Mouse (Mus musculus): ENCODE data around the gene Cd164l2. TPM values are rescaled to one million over a fixed set of nuclear protein-coding genes. Genes with fewer than 3 reads are reported as not detected.

Cd164l2 gene
- 8.6 and 21.6 TPM in 2 replicates for polyA plus RNA-seq (2012; rRNA removed)

DNA sequence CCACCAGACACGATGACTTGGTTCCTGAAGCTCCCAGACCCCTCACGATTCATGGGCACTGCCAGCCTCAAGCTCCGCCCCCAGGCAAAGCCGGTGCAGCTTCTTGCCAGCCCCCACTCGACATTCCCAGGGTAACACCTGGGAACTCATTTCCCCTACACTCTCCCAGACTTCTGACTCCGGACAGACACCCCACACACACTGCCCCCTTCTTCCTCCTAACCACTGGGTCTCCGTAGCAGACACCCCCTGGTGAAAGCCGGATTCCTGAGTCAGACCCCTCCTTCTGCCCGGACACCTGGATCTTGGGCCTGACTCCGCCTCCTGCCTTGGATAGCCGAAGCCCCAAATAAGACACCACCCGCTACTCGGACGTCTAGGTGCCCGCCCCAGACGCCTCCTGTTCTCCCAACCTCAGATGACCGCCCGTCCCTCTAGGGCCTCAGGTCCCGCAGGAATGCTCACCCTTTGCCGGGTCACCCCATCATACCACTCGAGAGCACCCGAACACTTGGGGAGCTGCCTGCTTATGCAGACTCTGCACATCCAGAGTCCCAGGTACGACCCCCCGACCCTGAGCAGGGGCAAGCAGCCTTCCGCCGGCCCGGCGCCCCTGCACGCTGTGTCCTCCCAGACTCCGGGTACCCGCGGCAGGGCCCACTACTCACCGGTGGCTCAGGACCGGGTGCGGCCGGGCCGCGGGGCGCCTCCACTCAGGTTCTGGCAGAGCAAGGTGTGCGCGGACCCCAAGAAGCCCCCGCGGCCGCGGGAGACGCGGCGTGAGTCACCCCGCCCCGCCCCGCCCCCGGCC lies at the start of gene Cd164l2, which contains the start of gene Gpr3:
Cd164l2 (plus strand) TSS at position 381 of the 811 bp plus-strand sequence.
Gpr3 (minus strand) TSS at position 786 of the 811 bp plus-strand sequence.
- no peak for DNase-seq (ENCODE audit: low read depth)

DNA sequence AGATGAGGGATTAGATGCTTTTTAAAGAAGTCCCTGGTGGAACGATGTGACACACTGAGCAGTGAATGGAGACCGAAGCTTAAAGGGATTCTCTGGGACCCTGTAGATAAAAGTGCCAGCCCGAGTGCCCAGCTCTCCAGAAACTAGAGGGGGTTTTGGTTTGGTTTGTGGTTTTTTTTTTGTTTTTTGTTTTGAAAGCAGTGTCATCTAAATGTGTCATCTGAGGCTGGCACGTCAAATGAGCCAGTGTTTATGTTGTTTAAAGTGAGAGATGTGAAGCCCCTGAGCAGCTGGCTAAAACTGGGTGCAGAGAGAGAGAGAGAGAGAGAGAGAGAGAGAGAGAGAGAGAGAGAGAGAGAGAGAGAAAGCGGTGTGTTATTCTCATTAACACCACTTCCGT lies 49.7 kb upstream of the Cd164l2 start:
- DNase-seq (ENCODE audit: low read depth): no peak

DNA sequence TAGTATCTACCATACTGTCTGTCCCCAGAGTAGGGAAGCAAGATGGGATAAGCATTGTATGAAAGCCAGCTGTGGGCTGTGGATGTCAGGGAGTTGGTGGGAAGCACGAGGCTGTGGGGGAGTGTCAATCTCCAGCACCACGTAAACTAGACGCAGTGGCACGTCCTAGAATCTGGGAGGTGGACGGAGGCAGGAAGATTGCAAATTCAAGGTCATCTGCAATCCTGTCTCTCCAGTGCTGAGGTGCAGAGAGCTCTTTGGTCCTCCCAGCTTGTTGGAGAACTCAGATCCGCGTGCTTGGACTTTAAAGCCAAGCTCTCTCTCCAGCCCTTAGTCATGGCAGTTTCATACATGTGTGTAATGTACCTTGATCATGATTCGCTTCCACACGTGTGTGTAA lies 45.2 kb upstream of the Cd164l2 start:
- no peak for DNase-seq (ENCODE audit: low read depth)

DNA sequence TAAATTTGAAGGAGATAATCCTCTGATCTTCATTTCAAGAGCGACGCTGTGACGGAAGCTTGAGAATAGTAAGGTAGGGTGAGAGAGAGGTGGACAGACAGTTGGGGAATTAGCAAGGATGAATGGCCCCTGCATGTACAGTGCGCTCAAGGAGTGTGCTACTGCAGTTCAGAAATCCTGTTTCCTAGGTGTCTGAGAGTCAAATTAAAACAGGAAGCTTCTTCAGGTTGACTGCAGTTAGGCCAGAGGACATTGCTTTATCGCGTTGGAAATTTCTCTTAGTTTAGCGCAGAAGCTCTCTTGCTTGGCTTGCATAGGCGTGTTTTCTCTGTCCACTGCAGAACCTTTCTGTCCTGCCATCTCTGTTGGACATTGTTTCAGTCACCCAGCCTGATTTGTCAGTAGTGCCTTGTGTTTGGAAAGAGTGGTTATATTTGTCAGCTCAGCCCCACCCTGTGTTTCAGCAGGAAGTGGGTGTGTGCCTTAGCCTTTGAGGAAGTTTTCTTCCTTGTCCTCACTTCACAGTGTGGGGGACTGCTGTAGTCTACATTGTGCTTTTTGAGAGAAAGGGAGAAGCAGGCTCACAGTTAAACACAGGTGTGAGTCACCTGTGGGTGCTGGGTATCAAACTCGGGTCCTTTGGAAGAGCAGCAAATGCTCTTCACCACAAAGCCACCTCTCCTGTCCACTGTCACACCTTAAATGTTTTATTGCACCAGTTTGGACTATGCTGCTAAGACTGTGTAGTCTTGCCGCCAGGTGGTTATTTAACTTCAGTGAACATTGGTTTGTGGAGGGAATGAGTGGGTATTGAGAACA lies 42.5 kb upstream of the Cd164l2 start:
- DNase-seq (ENCODE audit: low read depth): no peak

DNA sequence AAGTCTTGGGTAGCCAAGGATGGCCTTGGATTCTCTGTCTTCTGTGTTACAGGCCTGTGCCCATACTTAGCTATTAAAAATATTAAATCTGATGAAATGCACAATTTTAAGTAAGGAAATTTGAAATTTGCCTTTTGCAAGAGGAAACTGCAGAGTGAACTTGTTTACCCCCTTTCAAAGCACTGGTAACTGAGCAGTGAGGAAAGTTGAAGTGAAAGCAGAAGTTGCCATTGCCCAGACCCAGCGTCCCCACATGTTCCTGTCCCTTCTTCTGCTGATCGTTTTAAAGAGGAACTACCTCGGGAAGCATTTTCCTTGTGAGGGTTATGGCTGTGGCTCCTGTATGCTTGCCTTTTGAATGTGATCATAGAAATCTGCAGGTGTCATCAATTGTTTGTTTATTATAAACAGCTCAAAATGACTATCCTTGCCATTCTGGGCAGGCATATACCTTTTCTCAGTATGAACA lies 41.8 kb upstream of the Cd164l2 start:
- no peak for DNase-seq (ENCODE audit: low read depth)

DNA sequence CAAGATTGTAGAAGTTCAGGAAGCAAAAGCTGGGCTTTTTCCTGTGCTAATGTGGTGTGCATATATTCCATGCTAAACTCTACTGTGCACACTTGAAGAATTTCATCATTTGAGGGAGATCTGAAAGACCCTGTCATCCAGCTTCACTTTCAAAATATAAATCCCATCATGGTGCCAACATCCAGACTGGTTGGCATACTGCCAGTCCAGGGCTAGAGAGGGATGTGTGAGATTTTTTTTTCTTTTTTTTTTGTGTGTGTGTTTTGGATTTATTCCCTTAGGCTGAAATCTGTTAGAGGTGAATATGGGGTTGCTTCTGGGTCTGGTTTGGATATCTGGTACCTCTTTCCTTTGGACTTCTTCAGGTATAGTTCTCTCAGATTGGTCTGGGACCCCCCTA lies 41.3 kb upstream of the Cd164l2 start:
- DNase-seq (ENCODE audit: low read depth): no peak

DNA sequence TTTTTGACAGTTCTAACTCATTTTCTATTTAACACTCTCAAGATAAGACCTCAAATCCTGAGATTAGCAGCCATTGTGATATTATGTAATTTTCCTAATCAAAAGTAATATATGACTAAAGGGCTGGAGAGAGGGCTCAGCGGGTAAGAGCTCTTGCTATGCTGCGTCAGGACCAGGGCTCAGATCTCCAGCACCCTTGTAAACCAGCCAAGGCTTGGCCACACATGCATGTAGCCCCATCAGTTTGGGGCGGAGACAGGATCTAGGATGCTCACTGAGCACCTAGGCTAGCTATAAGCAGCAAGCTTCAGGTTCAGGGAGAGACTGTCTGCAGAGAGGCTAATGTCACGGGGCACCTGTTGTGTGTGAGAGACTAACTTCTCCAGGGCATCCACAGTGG lies 39.5 kb upstream of the Cd164l2 start:
- DNase-seq (ENCODE audit: low read depth): no peak

DNA sequence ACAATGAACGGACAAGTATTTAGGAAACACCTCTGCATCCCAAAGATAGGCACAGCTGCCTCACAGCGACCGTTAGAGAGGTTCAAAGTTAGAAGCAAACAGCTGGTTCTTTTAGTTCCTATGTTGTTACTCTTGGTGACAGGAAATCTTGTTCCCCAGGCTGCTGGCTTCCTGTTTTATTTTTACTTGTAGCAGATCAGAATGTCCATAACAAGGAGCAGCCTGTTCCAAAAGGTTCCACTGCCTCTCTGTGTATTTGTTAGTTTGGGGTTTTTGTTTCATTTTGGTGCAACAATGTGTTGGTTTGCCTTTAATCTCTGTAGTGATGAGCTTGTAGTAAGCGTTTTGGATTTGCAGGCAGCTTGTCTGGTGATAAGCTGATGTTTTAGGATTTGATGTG lies 37.6 kb upstream of the Cd164l2 start:
- no peak for DNase-seq (ENCODE audit: low read depth)

DNA sequence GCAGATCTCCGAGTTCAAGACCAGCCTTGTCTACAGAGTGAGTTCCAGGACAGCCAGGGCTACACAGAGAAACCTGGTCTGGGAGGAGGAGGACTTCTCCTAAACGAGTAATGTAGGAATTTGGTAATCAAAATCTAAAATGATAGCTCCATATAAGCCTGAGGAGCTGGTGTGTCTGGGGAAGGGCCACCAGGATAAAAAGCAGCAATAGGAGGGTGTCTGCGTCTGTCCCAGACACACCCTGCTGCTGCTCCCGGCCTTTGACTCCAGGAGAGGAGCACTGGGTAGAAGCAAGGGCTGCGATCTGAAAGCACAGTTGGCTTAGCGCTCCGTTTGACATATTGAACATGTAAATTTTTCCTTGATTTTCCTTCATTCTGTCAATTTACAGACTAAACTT lies 36.7 kb upstream of the Cd164l2 start:
- DNase-seq (ENCODE audit: low read depth): no peak

DNA sequence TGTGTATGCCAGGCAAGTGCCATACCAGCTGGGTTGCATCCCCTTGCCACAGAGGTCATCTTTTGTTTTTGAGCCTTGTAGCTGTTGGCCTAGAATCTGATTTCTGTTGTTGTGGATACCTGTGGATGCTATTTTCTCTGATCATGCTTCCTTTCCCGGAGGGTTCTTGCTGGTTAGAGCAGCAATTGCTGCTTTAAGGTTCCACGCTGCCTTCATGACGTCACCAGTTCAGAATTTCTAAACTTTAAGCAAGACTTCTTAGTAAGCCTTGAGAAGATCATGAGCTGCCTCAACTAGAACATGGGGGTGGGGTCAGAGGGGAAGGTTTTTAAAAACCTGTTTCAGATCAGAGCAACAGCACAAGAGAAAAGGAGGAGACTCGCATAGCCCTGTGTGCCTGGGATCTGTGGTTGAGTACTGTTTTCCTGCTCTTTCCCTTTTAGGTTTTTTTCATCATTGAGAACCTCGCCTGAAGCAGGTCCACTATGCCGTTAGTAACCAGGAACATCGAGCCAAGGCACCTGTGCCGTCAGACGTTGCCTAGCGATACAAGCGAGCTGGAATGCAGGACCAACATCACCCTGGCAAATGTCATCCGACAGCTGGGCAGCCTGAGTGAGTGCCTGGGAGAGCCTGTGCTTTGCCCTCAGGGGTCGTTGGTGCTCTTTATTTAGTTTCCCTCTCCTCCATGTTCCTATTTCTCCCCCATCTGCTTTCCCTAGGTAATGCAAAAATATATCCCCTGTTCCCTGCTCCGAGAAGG lies 35.8 kb upstream of the Cd164l2 start:
- no peak for DNase-seq (ENCODE audit: low read depth)

DNA sequence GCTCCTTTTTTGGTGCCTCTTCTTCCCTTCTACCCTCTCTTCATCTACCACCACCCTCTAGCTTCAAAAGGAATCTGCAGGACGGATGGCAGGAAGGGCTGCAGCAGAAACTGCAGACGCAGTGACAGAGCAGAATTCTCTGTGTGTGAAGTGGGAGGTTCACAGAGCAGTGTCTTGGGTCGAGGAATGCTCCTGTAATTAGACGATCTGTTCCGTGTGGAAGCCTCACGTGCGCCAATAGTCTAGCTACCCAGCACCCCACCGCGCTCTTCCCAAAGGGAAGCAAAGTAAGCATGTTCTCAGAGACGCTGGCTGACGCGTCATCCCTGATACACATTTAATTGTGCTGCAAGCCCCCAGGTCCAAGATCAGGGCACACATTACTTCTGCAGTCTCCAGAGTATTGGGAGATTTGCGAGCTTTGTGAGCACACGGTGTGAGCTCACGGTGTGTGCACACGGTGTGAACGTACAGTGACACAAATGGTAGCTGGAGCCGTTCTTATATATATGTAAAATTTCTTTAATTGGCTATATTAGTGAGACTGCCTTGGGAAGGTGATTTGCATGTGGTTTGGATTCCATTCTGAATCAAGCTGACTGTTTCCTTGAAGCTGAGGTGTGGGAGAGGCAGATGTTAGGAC lies 35.0 kb upstream of the Cd164l2 start:
- no peak for DNase-seq (ENCODE audit: low read depth)

DNA sequence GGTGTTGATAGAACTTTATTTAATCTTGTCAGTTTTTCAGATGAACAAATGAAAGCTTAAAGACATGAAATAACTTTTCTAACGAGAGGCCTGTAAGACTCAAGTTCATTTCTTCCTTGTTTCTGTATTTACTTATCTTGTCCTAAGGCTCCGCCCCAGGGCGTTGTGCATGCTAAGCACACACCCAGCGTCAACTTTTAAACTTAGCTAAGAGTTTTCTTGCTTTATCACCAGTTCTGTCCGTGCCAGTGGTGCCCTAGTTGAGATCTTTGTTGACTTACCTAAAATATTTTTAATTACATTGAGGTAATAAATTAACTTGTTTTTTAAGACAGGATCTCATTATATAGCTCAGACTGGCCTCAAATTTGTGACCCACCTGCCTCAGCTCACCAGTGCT lies 33.6 kb upstream of the Cd164l2 start:
- DNase-seq (ENCODE audit: low read depth): no peak

DNA sequence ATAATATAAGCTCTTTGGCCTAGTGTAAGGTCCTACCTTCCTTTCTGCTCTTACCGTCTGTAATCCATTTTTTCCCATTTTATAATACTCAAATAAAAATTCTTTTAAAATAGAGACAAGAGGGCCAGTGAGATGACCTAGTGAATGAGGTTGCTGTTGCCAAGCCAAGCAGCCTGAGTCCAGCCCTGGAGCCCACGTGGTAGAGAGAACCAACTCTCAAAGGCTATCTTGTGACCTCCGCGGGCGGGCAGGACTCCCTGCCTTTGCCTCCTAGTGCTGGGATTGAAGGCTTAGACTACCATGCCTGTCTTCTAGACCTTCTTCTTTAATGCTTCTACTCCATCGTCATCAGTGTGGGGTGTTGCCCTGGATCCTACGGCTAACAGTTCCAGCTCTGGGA lies 32.7 kb upstream of the Cd164l2 start:
- no peak for DNase-seq (ENCODE audit: low read depth)

DNA sequence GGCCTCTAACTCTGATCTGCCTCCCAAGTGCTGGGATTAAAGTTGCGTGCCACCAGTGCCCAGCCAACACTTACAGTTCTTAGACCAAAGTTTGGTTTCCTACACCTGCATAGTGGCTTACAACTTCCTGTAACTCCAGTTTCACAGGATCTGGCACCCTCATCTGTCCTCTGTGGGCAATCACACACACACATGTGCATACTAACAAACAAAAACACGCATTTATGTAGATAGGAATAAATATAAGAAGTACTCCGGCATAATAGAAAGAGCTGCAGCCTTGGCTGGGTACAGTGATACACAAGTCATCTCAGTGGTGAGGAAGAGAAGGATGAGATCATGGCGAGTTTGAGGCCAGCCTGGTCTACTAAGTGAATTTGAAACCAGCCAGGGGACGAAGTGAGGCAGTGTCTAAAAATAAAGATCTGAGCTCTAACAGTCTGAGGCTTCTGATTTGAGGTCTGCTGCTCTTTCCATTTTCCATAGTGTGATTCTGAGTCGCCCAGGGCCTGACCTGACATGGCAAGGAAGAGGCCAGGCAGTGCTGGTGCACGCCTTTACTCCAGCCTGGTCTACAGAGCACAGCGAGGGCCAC lies 29.4 kb upstream of the Cd164l2 start:
- no peak for DNase-seq (ENCODE audit: low read depth)

DNA sequence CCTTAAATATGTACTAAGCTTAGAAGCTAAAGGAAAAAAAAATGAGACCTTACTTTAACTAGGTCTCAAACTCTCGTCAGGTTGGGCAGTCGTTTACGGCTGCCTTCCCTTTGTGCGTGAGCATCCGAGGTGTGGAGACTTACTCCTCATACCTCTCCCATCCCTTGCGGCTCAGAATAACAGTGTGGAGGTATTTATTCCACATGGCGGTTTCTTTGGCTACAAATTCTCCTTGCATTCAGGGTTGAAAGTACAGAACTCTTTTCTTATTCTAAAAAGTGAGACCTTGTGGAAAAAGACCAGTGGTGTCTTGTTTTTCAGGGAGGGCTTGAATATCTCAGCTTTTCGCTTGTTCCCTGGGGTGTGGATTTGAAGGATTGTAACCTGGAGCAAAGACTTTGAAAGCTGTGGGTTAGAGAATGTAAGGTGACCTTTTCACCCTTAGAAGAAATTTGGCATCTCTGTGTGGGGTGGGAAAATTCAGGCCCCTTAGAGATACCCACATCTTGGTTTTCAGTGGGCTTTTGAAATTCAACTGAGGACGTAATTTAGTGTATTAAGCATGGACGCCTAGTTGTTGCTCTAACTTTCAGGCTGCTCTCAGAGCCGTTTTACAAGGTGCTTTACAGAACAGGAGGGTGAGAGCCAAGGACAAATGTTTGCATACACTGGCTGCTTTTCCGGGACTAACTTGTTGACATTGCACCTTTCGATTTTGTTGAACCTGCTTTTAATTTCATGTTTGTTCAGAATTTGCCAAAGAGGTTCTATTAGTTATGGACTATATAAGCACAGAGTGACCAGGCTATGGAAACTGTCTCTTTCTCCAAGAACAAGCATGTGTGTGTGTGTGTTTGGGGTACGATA lies 27.7 kb upstream of the Cd164l2 start:
- no peak for DNase-seq (ENCODE audit: low read depth)

DNA sequence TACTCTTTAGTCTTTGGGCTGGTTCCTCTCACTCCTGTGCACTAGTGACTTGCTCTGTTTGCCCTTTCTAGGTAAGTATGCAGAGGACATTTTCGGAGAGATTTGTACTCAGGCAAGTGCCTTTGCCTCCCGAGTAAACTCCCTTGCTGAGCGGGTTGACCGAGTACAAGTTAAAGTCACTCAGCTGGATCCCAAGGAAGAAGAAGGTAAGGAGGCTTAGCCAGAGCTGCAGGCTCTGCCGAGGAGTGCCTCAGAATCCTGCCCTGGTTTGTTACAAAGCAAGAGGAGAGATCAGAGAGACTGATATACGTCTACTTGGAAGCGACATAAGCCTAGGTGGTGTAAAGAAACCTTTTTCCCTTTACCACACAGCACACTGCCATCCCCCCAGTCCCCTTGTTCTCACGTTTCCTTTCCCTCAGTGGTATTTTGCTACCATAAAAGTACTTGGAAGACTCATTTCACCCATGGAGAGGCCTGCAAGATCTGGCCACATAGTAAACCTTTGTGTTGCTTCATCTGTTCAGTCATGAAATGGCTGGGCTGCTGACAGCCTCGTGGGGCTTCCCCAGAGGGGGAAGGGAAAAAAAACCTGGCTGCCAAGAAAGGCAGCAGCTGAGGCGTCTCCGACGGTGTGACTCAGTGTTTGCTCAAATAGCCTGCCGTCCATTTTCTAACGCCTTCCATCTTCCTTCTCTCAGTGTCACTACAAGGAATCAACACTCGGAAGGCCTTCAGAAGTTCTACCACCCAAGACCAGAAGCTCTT lies 26.8 kb upstream of the Cd164l2 start:
- peak; percentile 72 for DNase-seq (ENCODE audit: low read depth)

DNA sequence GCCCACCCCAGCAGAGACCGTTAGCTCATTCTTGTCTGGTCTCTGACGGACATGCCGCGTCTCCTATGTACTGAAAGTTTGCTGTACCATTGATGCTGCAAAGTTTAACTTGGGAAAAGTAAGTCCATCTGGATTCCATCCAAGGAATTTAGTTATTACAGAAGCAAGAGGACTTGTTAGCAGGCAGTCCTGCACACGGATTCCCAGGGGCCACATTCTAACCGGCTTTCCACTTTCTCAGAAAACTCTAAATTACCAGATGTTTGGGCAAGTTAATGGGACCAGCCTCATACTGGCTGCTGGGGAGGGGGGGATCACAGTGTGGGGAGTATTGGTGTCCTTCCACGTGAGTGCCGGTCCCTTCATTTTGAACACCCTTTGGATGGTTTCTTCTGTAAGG lies 26.0 kb upstream of the Cd164l2 start:
- no peak for DNase-seq (ENCODE audit: low read depth)

DNA sequence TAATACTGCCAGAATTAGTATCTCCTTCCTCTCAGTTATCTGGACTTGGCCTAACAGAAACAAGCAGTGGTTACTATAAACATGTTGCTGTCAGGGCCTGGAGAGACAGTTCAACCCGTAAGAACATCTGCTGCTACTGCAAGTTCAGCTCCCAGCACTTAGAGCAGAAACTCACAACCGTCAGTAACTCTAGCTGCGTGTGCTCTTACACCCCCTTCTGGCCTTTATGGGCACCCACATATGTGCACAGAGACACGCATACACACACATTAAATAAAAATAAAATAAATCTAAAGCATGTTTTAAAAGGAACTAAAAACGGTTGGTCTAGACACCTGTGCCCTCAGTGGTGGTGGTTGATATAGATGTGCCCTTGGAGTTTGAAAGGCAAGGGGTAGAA lies 25.1 kb upstream of the Cd164l2 start:
- DNase-seq (ENCODE audit: low read depth): no peak

DNA sequence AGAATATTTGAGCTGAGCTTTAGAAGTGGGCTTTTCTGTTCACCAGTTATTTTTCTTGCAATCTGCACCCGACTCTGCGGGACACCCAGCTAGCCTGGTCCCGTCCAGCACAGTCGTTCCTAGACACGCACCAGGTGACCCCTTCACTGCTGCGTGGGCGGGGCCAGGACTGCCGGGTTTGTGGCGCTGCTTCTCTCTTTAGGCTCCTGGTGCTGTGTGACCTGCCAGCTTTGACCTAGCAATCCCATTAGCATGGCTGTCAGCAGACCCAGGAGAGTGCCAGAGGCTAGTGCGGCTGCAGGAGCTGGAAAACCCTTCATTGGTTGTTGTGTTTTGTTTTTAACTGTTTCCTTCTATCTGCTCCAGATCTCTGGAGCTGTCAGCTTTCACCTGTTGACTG lies 22.5 kb upstream of the Cd164l2 start:
- DNase-seq (ENCODE audit: low read depth): no peak

DNA sequence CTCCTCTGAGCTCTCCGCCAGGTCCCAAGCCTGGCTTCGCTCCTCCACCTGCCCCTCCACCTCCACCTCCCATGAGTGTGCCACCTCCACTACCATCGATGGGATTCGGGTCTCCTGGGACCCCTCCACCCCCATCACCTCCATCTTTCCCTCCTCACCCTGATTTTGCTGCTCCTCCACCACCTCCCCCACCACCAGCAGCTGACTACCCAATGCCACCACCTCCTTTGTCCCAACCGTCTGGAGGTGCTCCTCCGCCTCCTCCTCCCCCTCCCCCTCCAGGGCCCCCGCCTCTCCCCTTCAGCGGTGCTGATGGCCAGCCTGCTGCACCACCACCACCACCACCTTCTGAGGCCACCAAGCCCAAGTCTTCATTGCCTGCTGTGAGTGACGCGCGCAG lies 17.4 kb upstream of the Cd164l2 start:
- no peak for DNase-seq (ENCODE audit: low read depth)
